Mouse (Mus musculus): ENCODE measurements around the gene Gmnc. TPM values are rescaled to one million over a fixed set of nuclear protein-coding genes. Genes with fewer than 3 reads are reported as not detected.

The Gmnc gene
- not detected in 2 replicates for polyA plus RNA-seq (2012)

GRCm38 (mm10) chr16:26991477-26992300 lies at the start of gene Gmnc:
Gene Gmnc (minus strand): TSS chr16:26991652.

Data from megakaryocyte-erythroid progenitor cell, adult 5 weeks (primary cell).